Mouse (Mus musculus): Measurements from ENCODE around the gene Pcsk5. TPM values are rescaled to one million over a fixed set of nuclear protein-coding genes. Genes with fewer than 3 reads are reported as not detected.
"Not testable (repeated sequence)": the region's sequence is repeated elsewhere in the genome, so short reads cannot be mapped to it uniquely, and the experiment has no call there.

Pcsk5 gene
- polyA plus RNA-seq, 1 experiment, result 32.8 TPM

DNA sequence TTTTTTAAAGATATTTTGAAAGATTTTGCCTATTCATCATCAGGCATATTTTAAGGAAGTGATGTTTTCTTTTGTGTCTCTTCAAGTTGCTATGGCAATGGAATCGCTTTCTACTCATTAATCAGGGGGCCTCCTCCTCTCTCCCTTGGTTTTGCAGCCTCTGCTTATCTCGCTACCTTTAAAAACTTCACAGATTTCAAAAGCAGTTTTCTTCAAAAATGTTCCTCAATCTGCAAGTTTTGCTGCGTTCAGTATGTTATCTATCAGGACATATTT is 347.6 kb downstream of the Pcsk5 start:
- Histone ChIP-seq H3K36me3 (ENCODE audit: control insufficient read depth, insufficient read depth, low read length) (peaks cover 7% of the 10 kb centered on the region; the same call in 1 of the 2 replicates), H3K27me3 (ENCODE audit: control insufficient read depth, insufficient read depth, low read length) (no peaks in the 10 kb centered on the region), H3K27ac (ENCODE audit: insufficient read depth, low read depth, low read length) (no peak overlapping the region), H3K4me1 (ENCODE audit: control insufficient read depth, insufficient read depth, insufficient read length, low read length) (no peaks in the 10 kb centered on the region), H3K4me3 (ENCODE audit: low read depth, low read length) (no peak overlapping the region)
- TF ChIP-seq POLR2A (IDR thresholded peaks at IDR 0.05; ENCODE audit: low read depth, low read length), result no peak
- no peak for TF ChIP-seq CTCF (IDR thresholded peaks at IDR 0.05; ENCODE audit: extremely low read depth, insufficient read length, insufficient replicate concordance, low read depth, low read length)
- WGBS, result 65% methylated on average over 3 of the region's 3 CpGs

DNA sequence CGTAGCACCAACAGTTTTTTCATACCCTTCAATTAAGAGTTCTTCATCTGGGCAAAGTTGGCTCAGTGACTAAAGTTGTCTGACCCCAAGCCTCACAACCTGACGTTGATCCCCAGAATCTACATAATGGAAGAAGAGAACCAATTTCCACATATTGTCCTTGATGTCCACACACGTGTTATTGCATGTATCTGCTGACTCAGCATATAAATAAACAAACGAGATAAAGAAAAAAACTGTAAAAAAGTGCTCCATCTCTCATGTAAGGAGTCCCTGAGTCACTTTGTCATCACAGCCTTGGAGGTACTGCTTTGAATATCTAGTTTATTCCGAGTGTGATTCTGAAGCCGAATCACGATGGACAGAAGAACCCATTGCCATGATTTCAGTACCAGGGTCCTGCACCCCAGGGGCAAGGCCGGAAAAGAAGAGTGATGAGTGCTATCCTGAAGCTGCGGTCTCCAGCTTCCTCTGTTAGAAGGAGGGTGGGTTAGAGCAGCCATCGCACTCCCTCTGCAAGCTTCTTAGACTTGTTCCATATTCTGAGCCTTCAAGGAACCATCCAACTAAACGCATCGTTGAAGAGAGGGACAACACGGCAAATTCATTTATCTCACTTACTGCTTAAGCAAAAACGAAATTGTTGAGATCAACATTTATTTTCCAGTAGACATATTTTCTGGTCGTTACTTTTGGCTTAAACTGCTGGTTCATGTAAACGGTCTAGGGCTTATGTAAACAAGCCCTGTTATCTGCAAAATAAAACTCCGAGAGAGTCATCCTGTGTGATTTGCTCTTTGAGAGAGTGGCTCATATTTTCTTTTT is 348.2 kb downstream of the Pcsk5 start:
- TF ChIP-seq CTCF (IDR thresholded peaks at IDR 0.05; ENCODE audit: extremely low read depth, insufficient read length, insufficient replicate concordance, low read depth, low read length) (no peak), POLR2A (IDR thresholded peaks at IDR 0.05; ENCODE audit: low read depth, low read length) (no peak)
- Histone ChIP-seq H3K36me3 (ENCODE audit: control insufficient read depth, insufficient read depth, low read length) (peaks cover 7% of the 10 kb centered on the region; the same call in 1 of the 2 replicates), H3K27ac (ENCODE audit: insufficient read depth, low read depth, low read length) (no peak overlapping the region), H3K27me3 (ENCODE audit: control insufficient read depth, insufficient read depth, low read length) (no peaks in the 10 kb centered on the region), H3K4me3 (ENCODE audit: low read depth, low read length) (no peak overlapping the region), H3K4me1 (ENCODE audit: control insufficient read depth, insufficient read depth, insufficient read length, low read length) (no peaks in the 10 kb centered on the region)
- WGBS, result 63% methylated on average over 17 of the region's 17 CpGs

DNA sequence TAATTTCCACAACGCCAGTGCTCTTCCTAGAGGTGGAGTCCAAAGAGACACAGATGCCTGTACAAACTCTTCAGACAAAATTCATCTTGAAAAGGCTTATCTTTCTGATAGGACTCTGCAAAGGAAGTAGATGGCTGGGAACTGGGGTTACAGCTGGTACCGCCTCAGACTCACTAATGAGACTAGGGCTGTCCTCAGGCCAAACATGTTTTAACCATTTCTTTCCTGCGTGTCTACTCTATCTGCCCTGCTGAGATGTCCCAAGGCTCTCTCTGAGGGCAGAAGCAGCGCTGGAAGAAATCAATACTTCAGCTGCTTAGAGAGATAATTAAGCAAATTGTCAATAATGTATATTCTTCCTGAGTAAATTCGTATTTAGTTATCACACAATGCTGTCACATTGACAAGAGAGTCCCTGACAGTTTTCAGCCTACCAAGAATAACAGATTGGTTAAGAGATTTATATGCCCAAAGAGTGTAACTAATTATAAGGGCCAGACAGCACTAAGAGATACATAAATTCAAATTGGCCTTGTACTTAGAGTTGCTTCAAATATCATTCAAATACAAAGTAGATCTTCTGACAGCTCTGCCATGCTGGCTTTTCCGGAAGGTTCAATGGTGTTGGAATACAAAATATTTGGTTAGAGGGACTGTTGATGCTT is 355.2 kb downstream of the Pcsk5 start:
- Histone ChIP-seq H3K27me3 (ENCODE audit: control insufficient read depth, insufficient read depth, low read length) (no peaks in the 10 kb centered on the region), H3K4me1 (ENCODE audit: control insufficient read depth, insufficient read depth, insufficient read length, low read length) (no peaks in the 10 kb centered on the region), H3K4me3 (ENCODE audit: low read depth, low read length) (no peak overlapping the region), H3K36me3 (ENCODE audit: control insufficient read depth, insufficient read depth, low read length) (peaks cover 9% of the 10 kb centered on the region), H3K27ac (ENCODE audit: insufficient read depth, low read depth, low read length) (no peak overlapping the region)
- TF ChIP-seq POLR2A (IDR thresholded peaks at IDR 0.05; ENCODE audit: low read depth, low read length), result no peak
- TF ChIP-seq CTCF (IDR thresholded peaks at IDR 0.05; ENCODE audit: extremely low read depth, insufficient read length, insufficient replicate concordance, low read depth, low read length), result no peak
- WGBS, result 68% methylated on average over 6 of the region's 6 CpGs

DNA sequence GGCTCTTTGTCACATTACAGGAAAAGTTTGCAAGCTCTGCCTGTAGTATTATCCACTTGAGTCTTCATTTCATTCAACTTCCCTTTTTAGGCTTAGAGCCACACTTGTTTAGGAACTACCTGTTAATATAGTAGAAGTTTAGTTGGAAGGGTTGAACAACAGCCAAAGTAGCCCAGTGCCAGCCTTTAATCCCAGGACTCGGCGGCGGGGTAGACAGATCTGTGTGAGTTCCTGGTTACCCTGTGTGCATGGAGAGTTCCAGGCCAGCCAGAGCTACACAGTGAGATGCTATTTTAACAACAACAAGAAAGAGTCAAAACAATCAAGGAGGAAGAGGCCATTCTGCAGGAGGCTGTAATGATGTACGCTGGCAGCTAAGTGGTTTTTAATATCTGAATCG is 358.0 kb downstream of the Pcsk5 start:
- H3K4me1 ChIP-seq (ENCODE audit: control insufficient read depth, insufficient read depth, insufficient read length, low read length), result no peaks in the 10 kb centered on the region
- peaks cover 23% of the 10 kb centered on the region for H3K36me3 ChIP-seq (ENCODE audit: control insufficient read depth, insufficient read depth, low read length)
- TF ChIP-seq CTCF (IDR thresholded peaks at IDR 0.05; ENCODE audit: extremely low read depth, insufficient read length, insufficient replicate concordance, low read depth, low read length) (no peak), POLR2A (IDR thresholded peaks at IDR 0.05; ENCODE audit: low read depth, low read length) (no peak)
- 91% methylated on average over 5 of the region's 5 CpGs for WGBS
- no peak overlapping the region for H3K27ac ChIP-seq (ENCODE audit: insufficient read depth, low read depth, low read length)
- H3K27me3 ChIP-seq (ENCODE audit: control insufficient read depth, insufficient read depth, low read length), result no peaks in the 10 kb centered on the region
- no peak overlapping the region for H3K4me3 ChIP-seq (ENCODE audit: low read depth, low read length)

DNA sequence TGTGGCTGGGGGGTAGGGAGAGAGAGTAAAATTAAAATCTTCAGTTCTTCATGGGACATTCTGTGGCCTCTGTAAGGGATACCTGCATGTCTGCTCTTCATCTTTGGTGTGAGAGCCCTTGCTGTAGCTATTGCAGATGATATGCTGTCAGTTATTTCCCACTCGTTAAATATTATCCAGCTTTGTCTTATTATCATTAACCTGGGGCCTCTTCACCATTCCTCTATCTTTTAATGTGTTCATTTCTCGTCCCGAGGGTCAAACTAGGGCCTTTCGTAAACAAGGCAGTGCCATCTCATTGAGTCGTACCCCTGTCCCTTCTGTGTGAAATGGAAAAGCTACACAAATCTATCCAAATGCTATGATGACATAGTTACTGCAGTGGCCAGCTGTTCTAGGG is 361.4 kb downstream of the Pcsk5 start:
- TF ChIP-seq CTCF (IDR thresholded peaks at IDR 0.05; ENCODE audit: extremely low read depth, insufficient read length, insufficient replicate concordance, low read depth, low read length) (no peak), POLR2A (IDR thresholded peaks at IDR 0.05; ENCODE audit: low read depth, low read length) (no peak)
- Histone ChIP-seq H3K4me3 (ENCODE audit: low read depth, low read length) (no peak overlapping the region), H3K27me3 (ENCODE audit: control insufficient read depth, insufficient read depth, low read length) (no peaks in the 10 kb centered on the region), H3K4me1 (ENCODE audit: control insufficient read depth, insufficient read depth, insufficient read length, low read length) (no peaks in the 10 kb centered on the region), H3K36me3 (ENCODE audit: control insufficient read depth, insufficient read depth, low read length) (peaks cover 39% of the 10 kb centered on the region), H3K27ac (ENCODE audit: insufficient read depth, low read depth, low read length) (no peak overlapping the region)
- 73% methylated on average over 5 of the region's 5 CpGs for WGBS

DNA sequence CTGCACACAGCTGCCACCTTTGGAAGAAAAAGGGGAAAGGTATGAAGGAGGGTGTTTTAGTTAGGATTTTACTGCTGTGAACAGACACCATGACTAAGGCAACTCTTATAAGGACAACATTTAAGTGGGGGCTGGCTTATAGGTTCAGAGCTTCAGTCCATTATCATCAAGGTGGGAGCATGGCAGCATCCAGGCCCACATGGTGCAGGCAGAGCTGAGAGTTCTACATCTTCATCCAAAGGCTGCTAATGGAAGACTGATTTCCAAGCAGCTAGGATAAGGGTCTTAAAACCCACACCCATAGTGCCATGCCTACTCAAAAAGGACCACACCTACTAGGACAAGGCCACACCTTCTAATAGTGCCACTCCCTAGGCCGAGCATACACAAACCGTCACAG is 364.3 kb downstream of the Pcsk5 start:
- not testable (repeated sequence) for H3K4me1 ChIP-seq (ENCODE audit: control insufficient read depth, insufficient read depth, insufficient read length, low read length); H3K27ac ChIP-seq (ENCODE audit: insufficient read depth, low read depth, low read length); H3K4me3 ChIP-seq (ENCODE audit: low read depth, low read length); H3K27me3 ChIP-seq (ENCODE audit: control insufficient read depth, insufficient read depth, low read length)
- peaks cover 39% of the 10 kb centered on the region for H3K36me3 ChIP-seq (ENCODE audit: control insufficient read depth, insufficient read depth, low read length)
- 68% methylated on average over 2 of the region's 2 CpGs for WGBS

DNA sequence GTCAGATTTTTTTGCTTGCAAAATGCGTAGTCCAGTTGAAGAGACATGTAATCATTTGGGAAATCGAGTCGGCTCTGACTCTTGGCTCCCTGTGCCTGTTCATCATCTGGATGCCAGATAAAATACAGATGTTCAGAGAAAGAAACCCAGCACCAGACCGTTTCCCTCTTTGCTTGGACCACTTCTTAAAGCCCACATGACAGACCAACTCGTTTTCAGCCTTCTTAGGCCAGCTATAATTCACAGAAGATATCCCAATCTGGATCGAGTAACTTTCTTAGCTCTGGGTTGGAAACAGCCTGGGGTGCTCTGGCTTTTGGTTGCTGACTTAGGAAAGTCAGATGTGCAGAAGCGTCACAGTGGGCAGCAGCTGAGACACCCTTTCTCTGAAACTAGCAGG is 365.6 kb downstream of the Pcsk5 start:
- no peak overlapping the region for H3K4me3 ChIP-seq (ENCODE audit: low read depth, low read length)
- no peak overlapping the region for H3K27ac ChIP-seq (ENCODE audit: insufficient read depth, low read depth, low read length)
- TF ChIP-seq CTCF (IDR thresholded peaks at IDR 0.05; ENCODE audit: extremely low read depth, insufficient read length, insufficient replicate concordance, low read depth, low read length) (no peak), POLR2A (IDR thresholded peaks at IDR 0.05; ENCODE audit: low read depth, low read length) (no peak)
- H3K27me3 ChIP-seq (ENCODE audit: control insufficient read depth, insufficient read depth, low read length), result no peaks in the 10 kb centered on the region
- no peaks in the 10 kb centered on the region for H3K4me1 ChIP-seq (ENCODE audit: control insufficient read depth, insufficient read depth, insufficient read length, low read length)
- 72% methylated on average over 7 of the region's 7 CpGs for WGBS
- peaks cover 35% of the 10 kb centered on the region for H3K36me3 ChIP-seq (ENCODE audit: control insufficient read depth, insufficient read depth, low read length)
